Mouse (Mus musculus): ENCODE data around the gene Dpf2. TPM values are rescaled to one million over a fixed set of nuclear protein-coding genes. Genes with fewer than 3 reads are reported as not detected.

Dpf2 gene
- polyA plus RNA-seq, 1 experiment, result 106 TPM

Other genes with a start within 250 kb of the Dpf2 start
- gene Sipa1, start 249.3 kb downstream of the Dpf2 start, polyA plus RNA-seq (2012; rRNA removed), result 18.0 and 24.0 TPM in 2 replicates
- gene Map3k11, start 224.3 kb downstream of the Dpf2 start, polyA plus RNA-seq (2012; rRNA removed), result 18.9 and 20.4 TPM in 2 replicates
- gene Pcnx3, start 224.1 kb downstream of the Dpf2 start, polyA plus RNA-seq (2012; rRNA removed), result 68.4 and 72.5 TPM in 2 replicates
- 0.22 and 0.27 TPM in 2 replicates for gene Kcnk7, start 208.6 kb downstream of the Dpf2 start, polyA plus RNA-seq (2012; rRNA removed)
- gene Ehbp1l1, start 186.7 kb downstream of the Dpf2 start, polyA plus RNA-seq (2012; rRNA removed), result 16.8 and 18.8 TPM in 2 replicates
- gene Fam89b, start 183.4 kb downstream of the Dpf2 start, polyA plus RNA-seq (2012; rRNA removed), result 56.1 and 65.8 TPM in 2 replicates
- gene Ltbp3, start 172.1 kb downstream of the Dpf2 start, polyA plus RNA-seq (2012; rRNA removed), result 81.5 and 87.8 TPM in 2 replicates
- 111 and 120 TPM in 2 replicates for gene Scyl1, start 141.6 kb downstream of the Dpf2 start, polyA plus RNA-seq (2012; rRNA removed)
- 13.1 and 15.6 TPM in 2 replicates for gene Frmd8, start 37.7 kb downstream of the Dpf2 start, polyA plus RNA-seq (2012; rRNA removed)
- gene Slc25a45, start 35.2 kb downstream of the Dpf2 start, polyA plus RNA-seq (2012; rRNA removed), result 7.8 and 8.7 TPM in 2 replicates
- 4.6 and 4.9 TPM in 2 replicates for gene Tigd3, start 18.9 kb downstream of the Dpf2 start, polyA plus RNA-seq (2012; rRNA removed)
- gene Cdc42ep2, start 11.8 kb upstream of the Dpf2 start, polyA plus RNA-seq (2012; rRNA removed), result 7.7 and 9.1 TPM in 2 replicates
- gene Pola2, start 51.2 kb upstream of the Dpf2 start, polyA plus RNA-seq (2012; rRNA removed), result 14.2 and 14.3 TPM in 2 replicates
- gene Slc22a20, start 73.1 kb upstream of the Dpf2 start, polyA plus RNA-seq (2012; rRNA removed), result 0.42 TPM in 1 of 2 replicates, not detected in the other
- 15.0 and 16.3 TPM in 2 replicates for gene Capn1, start 102.9 kb upstream of the Dpf2 start, polyA plus RNA-seq (2012; rRNA removed)
- 29.2 and 34.1 TPM in 2 replicates for gene Syvn1, start 133.6 kb upstream of the Dpf2 start, polyA plus RNA-seq (2012; rRNA removed)
- gene Mrpl49, start 144.8 kb upstream of the Dpf2 start, polyA plus RNA-seq (2012; rRNA removed), result 44.3 and 44.4 TPM in 2 replicates
- gene Fau, start 144.8 kb upstream of the Dpf2 start, polyA plus RNA-seq (2012; rRNA removed), result 873 and 951 TPM in 2 replicates
- 48.4 and 51.7 TPM in 2 replicates for gene Znhit2, start 148.2 kb upstream of the Dpf2 start, polyA plus RNA-seq (2012; rRNA removed)
- 50.2 and 52.4 TPM in 2 replicates for gene Tm7sf2, start 155.4 kb upstream of the Dpf2 start, polyA plus RNA-seq (2012; rRNA removed)
- gene Vps51, start 164.2 kb upstream of the Dpf2 start, polyA plus RNA-seq (2012; rRNA removed), result 98.8 and 105 TPM in 2 replicates
- gene Tmem262, start 167.0 kb upstream of the Dpf2 start, polyA plus RNA-seq (2012; rRNA removed), result not detected in 2 replicates
- gene Gm28374, start 169.2 kb upstream of the Dpf2 start, polyA plus RNA-seq (2012; rRNA removed), result 0.48 and 1.4 TPM in 2 replicates
- gene Zfpl1, start 171.9 kb upstream of the Dpf2 start, polyA plus RNA-seq (2012; rRNA removed), result 83.9 and 89.7 TPM in 2 replicates
- 0.22 and 0.46 TPM in 2 replicates for gene Cdca5, start 172.0 kb upstream of the Dpf2 start, polyA plus RNA-seq (2012; rRNA removed)
- not detected in 2 replicates for gene AC131692.1, start 181.4 kb upstream of the Dpf2 start, polyA plus RNA-seq (2012; rRNA removed)
- 0.26 and 0.32 TPM in 2 replicates for gene Naaladl1, start 192.8 kb upstream of the Dpf2 start, polyA plus RNA-seq (2012; rRNA removed)
- 24.2 and 29.4 TPM in 2 replicates for gene Sac3d1, start 205.6 kb upstream of the Dpf2 start, polyA plus RNA-seq (2012; rRNA removed)
- gene Snx15, start 215.3 kb upstream of the Dpf2 start, polyA plus RNA-seq (2012; rRNA removed), result 63.5 and 65.2 TPM in 2 replicates
- gene Batf2, start 228.0 kb upstream of the Dpf2 start, polyA plus RNA-seq (2012; rRNA removed), result 0.54 and 0.63 TPM in 2 replicates
- gene Arl2, start 228.5 kb upstream of the Dpf2 start, polyA plus RNA-seq (2012; rRNA removed), result 123 and 135 TPM in 2 replicates

All from frontal cortex, adult 2 months (tissue).